Mouse (Mus musculus) small intestine, adult 2 months (tissue): ENCODE measurements around the gene Dusp23. TPM values are rescaled to one million over a fixed set of nuclear protein-coding genes. Genes with fewer than 3 reads are reported as not detected.

Experiments used
- H3K27ac ChIP-seq: fragments of 200-500 bp; 2 replicates; pipeline ENCODE4 v1.5.1; 2012; ENCODE audit warnings: low read depth, low read length, control low read depth, inconsistent platforms; ENCODE audit not compliant: insufficient read depth
- H3K27me3 ChIP-seq: fragments of 200-500 bp; 2 replicates; pipeline ENCODE4 v1.6.1; 2012; ENCODE audit warnings: mild to moderate bottlenecking, moderate library complexity, low read length, inconsistent platforms; ENCODE audit not compliant: control insufficient read depth, insufficient read depth
- H3K36me3 ChIP-seq: fragments of 200-500 bp; 2 replicates; pipeline ENCODE4 v1.6.1; 2012; ENCODE audit warnings: mild to moderate bottlenecking, low read length, control low read depth, inconsistent platforms; ENCODE audit not compliant: control insufficient read depth, insufficient read depth
- H3K4me1 ChIP-seq: fragments of 200-500 bp; 2 replicates; pipeline ENCODE4 v1.6.1; 2012; ENCODE audit warnings: low read length, inconsistent platforms, mixed read lengths; ENCODE audit not compliant: control insufficient read depth, insufficient read depth, insufficient read length
- H3K4me3 ChIP-seq: fragments of 200-500 bp; 2 replicates; pipeline ENCODE4 v1.5.1; 2012; ENCODE audit warnings: low read depth, mild to moderate bottlenecking, control low read depth, inconsistent platforms, low read length, moderate library complexity
- CTCF ChIP-seq: fragments of 200-500 bp; IDR thresholded peaks from 2 replicates; pipeline ENCODE4 v1.5.1; 2012; ENCODE audit warnings: low read depth, mild to moderate bottlenecking, control low read depth, inconsistent platforms, low read length, moderate library complexity, mixed read lengths; ENCODE audit not compliant: insufficient replicate concordance, insufficient read length; ENCODE audit errors: extremely low read depth
- POLR2A ChIP-seq: fragments of 200-500 bp; IDR thresholded peaks from 2 replicates; pipeline ENCODE4 v1.6.1; 2012; ENCODE audit warnings: low read depth, mild to moderate bottlenecking, control low read depth, inconsistent platforms, low read length, moderate library complexity
- WGBS: fragments of 180-500 bp; shearing (Covaris S2); methylation state at CpG from one replicate; pipeline ENCODE4 v1.1.7; 2018; 5-methylcytosine and 5-hydroxymethylcytosine counted together
- polyA plus RNA-seq: library from polyadenylated mRNA; depleted of rRNA; stranded (reverse); fragments of >200 nt; gene quantifications from 2 replicates; pipeline ENCODE4 v1.2.3, GENCODE M21; 2012

The Dusp23 gene
- polyA plus RNA-seq, 1 experiment = 14.4 TPM

GRCm38 (mm10) chr1:172652040-172652662 lies 19.4 kb upstream of the Dusp23 start:
- Histone ChIP-seq H3K4me3 (peak overlapping the region; percentile 6; the same call in 1 of the 2 replicates), H3K36me3 (no peaks in the 10 kb centered on the region), H3K27me3 (no peaks in the 10 kb centered on the region), H3K4me1 (peaks cover 7% of the 10 kb centered on the region; the same call in 1 of the 2 replicates), H3K27ac (no peak overlapping the region)
- no peak for TF ChIP-seq CTCF
- no peak for TF ChIP-seq POLR2A
- WGBS = 24% methylated on average over 18 of the region's 18 CpGs

GRCm38 (mm10) chr1:172651288-172651987 lies 18.7 kb upstream of the Dusp23 start:
- peaks cover 7% of the 10 kb centered on the region; the same call in 1 of the 2 replicates for H3K4me1 ChIP-seq
- TF ChIP-seq POLR2A = no peak
- no peak for TF ChIP-seq CTCF
- 57% methylated on average over 10 of the region's 10 CpGs for WGBS
- no peak overlapping the region for H3K4me3 ChIP-seq
- H3K27ac ChIP-seq = no peak overlapping the region
- H3K27me3 ChIP-seq = no peaks in the 10 kb centered on the region
- H3K36me3 ChIP-seq = no peaks in the 10 kb centered on the region

GRCm38 (mm10) chr1:172650519-172651287 lies 17.9 kb upstream of the Dusp23 start:
- no peaks in the 10 kb centered on the region for H3K27me3 ChIP-seq
- 52% methylated on average over 8 of the region's 8 CpGs for WGBS
- no peak overlapping the region for H3K27ac ChIP-seq
- H3K4me1 ChIP-seq = peaks cover 7% of the 10 kb centered on the region; the same call in 1 of the 2 replicates
- H3K36me3 ChIP-seq = no peaks in the 10 kb centered on the region
- no peak for TF ChIP-seq POLR2A
- TF ChIP-seq CTCF = peak; percentile 58; the same call in 1 of the 2 replicates
- no peak overlapping the region for H3K4me3 ChIP-seq

DNA sequence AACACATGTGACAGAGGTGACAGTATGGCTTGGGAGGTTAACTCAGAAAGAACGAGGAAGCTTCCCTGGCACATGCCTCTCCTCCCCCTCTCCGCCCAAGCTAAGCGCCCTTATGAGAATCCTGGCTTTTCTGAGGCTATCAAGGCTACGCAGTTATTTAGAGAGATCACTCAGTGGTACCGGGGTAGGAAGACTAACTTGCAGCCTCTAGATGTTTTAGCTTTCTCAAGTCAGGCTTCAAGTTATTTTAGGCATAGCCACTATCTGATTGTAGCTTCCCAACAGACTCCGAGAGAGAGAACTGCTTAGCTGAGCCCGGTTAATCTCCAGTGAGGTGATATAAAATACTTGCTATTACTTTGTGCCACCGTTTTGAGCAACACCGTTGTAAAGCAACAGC lies 16.6 kb upstream of the Dusp23 start:
- 83% methylated on average over 9 of the region's 9 CpGs for WGBS
- no peak overlapping the region for H3K4me3 ChIP-seq
- H3K4me1 ChIP-seq = peaks cover 5% of the 10 kb centered on the region; the same call in 1 of the 2 replicates
- no peaks in the 10 kb centered on the region for H3K36me3 ChIP-seq
- TF ChIP-seq POLR2A (no peak), CTCF (no peak)
- H3K27ac ChIP-seq = no peak overlapping the region
- no peaks in the 10 kb centered on the region for H3K27me3 ChIP-seq

GRCm38 (mm10) chr1:172647236-172647635 lies 14.5 kb upstream of the Dusp23 start:
- TF ChIP-seq CTCF (no peak), POLR2A (no peak)
- 61% methylated on average over 4 of the region's 4 CpGs for WGBS
- peaks cover 4% of the 10 kb centered on the region; the same call in 1 of the 2 replicates for H3K4me1 ChIP-seq
- H3K4me3 ChIP-seq = no peak overlapping the region
- no peaks in the 10 kb centered on the region for H3K27me3 ChIP-seq
- no peaks in the 10 kb centered on the region for H3K36me3 ChIP-seq
- H3K27ac ChIP-seq = no peak overlapping the region

DNA sequence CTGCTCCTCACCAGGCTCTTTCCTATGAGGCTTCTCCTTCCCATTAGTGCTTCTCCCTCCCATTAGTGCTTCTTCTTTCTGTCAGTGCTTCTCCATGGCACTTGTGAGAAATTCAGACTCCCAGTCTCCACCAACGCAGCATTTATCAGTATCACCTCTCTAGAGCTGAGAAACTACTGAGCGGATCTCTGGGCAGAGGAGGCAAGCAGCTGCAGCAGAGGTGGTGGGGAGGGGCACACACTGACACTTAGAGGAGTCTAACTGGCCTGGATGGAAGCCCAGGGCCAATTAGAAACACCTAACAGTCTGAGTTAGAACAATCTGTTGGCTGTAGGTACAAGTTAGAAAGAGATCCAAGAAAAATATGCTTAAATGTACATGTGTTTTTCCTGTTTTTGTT lies 6.0 kb upstream of the Dusp23 start:
- 67% methylated on average over 2 of the region's 2 CpGs for WGBS
- no peak overlapping the region for H3K27ac ChIP-seq

DNA sequence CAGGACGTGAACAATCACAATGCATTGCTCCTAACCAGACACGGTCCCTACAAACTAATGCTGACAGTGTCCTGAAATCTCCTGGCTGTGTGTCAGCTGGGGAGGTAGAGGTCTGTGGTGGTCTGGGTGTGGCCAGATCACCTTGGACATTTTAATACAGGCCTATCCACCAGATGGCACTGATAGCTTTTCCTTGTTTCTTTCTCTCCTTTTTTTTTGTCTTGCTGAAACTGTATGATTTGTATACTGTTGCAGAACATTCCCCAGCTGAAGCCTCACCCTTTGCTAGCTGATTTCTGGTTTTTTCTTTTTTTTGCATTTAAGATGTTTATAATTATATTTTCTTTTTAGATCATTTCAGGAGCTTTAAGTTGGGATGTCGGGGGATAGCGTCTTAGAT lies 5.0 kb upstream of the Dusp23 start:
- Histone ChIP-seq H3K4me3 (no peak overlapping the region), H3K36me3 (no peaks in the 10 kb centered on the region), H3K4me1 (no peaks in the 10 kb centered on the region), H3K27me3 (no peaks in the 10 kb centered on the region), H3K27ac (no peak overlapping the region)
- TF ChIP-seq CTCF (no peak), POLR2A (no peak)
- 53% methylated on average over 4 of the region's 4 CpGs for WGBS

More for the DNA sequence above, 6.0 kb upstream of the Dusp23 start:
- Histone ChIP-seq H3K4me3 (no peak overlapping the region), H3K4me1 (no peaks in the 10 kb centered on the region), H3K27me3 (no peaks in the 10 kb centered on the region), H3K36me3 (no peaks in the 10 kb centered on the region)
- TF ChIP-seq CTCF = no peak
- no peak for TF ChIP-seq POLR2A
